Mouse (Mus musculus): ENCODE data around the gene Ccr10. TPM values are rescaled to one million over a fixed set of nuclear protein-coding genes. Genes with fewer than 3 reads are reported as not detected.
"Not testable (repeated sequence)": the region's sequence is repeated elsewhere in the genome, so short reads cannot be mapped to it uniquely, and the experiment has no call there.

Ccr10 gene
- total RNA-seq, 2 experiments from 2014 or later: not detected

DNA sequence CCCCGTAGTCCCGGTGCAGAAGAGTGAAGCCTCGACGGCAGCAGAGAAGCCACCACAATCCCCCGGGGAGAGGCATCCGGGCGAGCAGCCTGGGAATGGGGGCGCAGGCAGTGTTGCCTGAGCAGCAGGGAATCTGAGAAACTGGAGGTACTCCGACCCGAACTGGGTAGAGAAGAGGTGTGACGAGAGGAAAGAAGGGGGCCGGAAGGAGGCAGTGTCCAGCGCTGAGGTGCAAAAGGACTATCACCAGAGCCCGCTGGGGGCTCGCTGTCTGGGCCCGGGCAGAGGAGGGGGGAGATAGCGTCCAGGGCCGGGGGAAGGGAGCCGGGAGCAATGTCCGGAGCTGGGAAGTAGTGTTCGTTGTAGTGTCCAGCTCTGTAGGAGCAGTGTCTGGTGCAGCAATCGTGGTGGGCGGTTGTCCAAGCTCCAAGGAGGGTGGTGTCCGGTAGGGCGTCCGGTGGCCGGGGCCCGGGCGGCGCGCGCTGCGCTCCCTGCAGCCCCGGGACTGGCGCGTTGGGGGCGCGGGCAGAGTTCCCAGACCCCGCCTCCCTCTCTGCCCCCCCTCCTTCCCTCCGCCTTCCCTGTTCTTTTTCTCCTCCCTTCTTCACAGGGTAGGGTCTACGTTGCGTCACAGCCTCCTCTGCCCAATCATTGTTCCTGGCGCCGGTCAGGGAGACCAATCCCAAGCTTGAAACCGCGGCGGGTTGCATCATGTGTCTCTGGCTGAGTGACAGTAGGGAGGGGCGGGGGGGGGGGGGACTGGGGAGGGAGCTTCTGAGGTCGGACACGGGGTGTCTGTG is 4.2 kb downstream of the Ccr10 start, which contains the start of gene Plekhh3:
Gene Plekhh3, minus strand, starts transcription at position 541 of the 800 bp plus-strand sequence.
- peak; percentile 96 for DNase-seq

DNA sequence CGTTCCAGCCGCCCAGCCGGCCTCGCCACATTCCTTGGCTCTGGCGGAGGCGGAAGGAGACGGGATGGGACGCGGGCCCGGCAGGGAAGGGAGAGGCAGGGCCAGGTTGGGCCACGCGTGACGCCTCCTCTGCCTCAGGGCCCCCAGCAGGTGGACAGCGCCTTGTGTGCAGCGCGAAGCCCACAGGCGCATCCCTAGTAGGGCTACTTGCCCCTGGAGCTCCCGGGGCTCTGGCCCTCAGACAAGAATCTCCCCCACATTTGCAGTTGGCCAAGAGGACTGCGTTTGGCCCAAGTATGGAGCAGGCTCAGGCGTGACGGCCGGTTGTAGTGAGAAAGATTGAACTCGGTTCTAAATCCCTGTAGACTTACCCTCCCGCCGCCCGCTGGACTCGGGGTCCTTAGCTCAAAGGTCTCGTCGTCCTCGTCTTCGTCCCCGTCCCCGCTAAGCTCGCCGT is 4.9 kb downstream of the Ccr10 start, which contains the start of gene Cntnap1:
Gene Cntnap1, plus strand, starts transcription at position 170 of the 457 bp plus-strand sequence.
- peak; percentile 77 for DNase-seq

DNA sequence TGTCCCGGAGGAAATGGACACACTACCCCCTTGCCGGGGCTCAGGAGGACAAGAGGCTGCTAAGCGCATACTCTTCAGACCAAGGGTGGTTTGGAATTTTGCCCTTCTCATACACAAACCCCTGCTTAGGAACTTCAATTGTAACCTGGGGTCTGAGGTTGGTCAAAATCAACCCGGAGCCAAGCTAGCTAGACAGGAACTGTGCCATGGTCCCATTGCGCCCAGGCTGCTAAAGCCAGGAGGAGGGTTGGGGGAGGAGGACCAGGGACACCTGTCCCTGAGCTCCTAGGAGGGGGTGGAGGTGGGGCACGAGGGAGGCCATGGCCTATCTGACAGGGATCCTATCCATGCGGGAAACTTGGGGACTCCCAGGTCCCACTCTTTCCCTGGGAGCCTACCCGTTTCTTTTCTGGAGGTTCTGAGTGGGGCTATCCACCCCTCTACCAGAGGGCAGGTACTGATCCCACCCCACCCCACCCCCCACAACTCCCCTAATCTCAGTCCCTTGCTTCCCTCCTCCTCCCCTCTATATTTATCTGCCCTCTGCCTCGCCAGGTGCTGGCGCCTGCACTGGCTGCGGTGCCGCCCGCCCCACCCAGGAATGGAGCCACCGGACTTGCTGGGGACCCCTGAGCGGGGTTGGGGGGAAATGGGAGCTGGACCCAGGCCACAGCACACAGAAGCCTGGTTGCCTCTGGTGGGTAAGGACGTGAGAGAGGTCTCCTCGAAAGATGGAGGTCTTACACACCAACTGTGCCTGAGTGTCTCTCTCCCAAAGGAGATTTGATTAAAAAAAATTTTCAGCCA is 5.7 kb downstream of the Ccr10 start:
- no peak for DNase-seq

DNA sequence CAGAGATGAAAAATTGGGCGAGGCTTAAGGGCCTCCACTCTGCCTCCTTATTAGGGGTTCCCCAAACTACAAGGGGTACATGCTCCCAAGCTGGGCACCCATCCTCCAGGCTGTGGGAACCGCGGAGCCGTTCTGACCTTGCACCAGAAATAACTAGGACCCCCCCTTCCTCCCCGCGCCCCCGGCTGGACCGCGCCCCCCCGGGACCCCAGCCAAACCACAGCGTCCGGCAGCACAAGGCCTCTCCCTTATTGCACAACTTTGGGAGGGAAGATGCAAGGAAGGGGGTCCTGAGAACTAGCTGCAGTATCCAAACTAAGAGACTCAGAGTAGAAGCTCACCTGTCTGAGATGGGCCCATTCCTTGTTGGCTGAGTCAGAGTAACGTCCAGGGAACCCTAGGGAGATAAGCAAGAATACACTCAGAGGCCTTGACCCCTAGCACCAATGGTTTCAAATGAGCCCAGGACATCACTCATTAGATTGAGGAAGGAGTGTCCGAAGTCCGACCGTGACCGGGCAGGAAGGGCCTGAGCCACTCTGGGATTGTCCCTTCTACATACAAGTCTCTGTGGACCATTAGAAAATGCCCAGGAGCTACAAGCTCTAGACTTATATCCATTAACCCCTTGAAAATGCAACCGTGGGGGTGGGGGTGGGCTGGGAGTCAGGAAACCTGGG is 6.8 kb downstream of the Ccr10 start:
- no peak for DNase-seq

DNA sequence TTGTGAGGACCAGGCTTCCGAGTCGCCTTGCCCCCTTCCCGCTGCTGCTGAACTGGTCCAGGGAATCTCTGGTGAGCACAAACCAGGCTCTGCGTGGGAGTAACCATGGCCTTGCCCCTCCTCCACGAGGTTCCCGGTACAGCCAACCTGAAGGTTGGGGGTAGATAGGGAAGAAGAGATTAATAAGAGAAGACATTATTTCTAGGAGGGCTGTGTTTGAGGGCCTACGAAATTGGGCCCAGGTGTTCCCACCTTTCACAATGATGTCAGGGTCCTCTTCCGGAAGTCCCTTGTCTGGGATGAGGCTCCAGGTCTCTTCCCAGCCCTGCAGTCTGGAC is 7.3 kb downstream of the Ccr10 start:
- no peak for DNase-seq

DNA sequence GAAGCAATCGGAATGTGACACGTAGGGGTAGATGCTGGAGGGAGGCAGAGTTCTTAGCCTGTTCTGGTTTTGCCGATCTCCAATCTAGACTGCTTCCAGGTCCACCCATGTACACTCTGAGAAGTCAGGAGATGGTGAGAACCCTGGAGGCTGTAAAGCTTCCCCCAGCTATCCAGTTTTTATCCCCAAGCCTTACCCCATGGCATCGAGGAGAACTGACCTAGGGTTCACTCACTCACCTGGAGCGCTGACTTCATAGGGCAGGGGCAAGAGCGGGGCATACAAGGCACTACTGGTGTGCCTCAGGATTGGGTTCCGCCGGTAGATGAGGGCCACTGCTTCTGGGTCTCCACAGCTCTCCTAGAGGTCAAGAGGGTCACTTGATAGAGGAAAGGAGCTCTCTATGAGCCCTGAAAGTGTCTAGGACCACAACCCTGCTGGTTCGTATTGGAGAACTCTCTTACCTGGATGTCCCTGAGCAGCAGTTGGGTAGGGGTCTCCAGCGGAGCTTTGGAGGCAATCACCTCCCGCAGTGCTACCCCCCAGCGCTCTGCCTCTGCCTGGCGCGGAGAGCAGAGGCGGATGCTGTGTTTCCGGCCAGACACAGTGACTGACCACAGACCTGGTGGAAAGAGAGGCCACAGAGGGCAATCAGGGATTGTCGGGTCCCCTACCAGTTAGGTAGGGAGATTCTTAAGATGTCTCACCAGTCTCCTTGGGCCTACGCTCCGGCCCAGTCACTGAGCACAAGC is 7.9 kb downstream of the Ccr10 start:
- DNase-seq: no peak

DNA sequence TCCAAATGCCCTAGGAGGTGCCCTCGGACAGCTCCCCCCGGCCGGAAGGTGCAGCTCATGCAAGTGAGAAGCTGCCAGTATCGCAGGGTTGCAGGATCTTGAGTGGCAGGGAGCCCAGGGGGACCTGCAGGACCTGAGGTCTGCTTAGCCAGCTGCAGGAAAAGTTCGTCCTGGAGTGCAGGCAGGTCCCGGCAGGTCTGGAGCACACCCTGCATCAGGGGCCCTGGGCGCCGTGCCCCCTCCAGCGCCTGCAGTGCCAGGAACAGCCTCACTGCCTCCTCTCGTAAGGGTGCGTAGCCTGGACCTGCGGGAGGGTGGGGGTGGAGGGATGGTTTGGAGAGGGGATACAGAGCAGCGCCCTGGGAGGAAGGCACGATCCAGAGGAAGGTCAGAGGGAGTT is 8.9 kb downstream of the Ccr10 start:
- DNase-seq: no peak

DNA sequence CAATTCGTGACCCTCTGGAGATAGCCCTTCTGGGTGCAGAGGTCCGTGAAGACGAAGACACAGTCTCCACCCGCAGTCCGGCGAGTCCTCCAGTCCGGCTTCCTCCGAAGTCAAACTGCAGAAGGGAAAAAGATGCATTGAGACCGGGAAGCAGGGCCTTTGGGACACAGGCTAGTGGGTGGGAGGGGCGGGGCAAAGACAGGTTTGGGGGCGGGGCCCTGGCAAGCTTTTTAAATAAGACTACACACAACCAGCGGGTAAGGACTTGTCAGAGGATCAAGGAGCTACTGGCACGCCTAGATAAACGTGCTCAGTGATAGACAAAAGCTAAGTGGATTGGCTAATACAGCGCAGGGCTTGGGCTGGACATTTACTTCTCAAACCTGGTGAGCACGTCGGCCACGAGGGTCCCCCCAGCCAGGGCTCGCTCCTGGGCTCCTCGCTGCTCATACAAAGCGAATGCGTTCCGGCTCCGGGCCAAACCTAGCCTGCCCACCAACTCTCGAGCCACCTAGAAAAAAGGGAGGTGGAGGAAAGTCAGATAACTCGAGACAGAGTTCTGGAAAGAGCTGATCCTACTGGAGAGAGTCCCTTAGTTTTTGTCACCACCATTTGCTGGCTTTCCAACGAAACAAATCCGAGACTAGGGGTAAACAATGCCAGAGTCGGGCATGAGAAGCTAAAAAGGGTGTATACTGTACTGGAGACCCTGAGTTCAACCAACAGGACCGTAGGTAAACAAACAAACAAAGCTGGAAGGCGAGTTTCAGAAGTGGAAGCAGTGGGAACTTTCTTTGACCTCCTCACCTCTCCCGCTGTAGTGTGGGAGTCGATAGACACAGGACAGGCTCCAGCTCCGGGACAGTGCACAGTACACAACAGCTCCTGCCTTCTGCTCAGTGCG is 10.3 kb downstream of the Ccr10 start:
- no peak for DNase-seq

DNA sequence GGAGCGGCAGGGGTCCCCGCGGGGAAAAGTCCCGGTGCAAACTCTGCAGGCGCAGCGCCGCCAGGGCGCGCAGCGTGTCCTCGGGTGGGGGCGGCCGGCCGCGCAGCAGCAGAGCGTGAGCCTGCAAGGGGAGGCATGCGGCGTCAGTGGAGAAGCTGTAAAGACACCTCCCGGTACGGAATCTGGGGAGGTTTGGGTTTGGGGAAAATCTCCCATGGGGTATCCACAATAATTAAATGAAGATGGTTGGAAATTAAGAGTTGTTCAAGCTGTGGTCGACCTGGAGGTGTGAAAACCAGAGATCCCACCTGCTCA is 10.9 kb downstream of the Ccr10 start:
- no peak for DNase-seq

DNA sequence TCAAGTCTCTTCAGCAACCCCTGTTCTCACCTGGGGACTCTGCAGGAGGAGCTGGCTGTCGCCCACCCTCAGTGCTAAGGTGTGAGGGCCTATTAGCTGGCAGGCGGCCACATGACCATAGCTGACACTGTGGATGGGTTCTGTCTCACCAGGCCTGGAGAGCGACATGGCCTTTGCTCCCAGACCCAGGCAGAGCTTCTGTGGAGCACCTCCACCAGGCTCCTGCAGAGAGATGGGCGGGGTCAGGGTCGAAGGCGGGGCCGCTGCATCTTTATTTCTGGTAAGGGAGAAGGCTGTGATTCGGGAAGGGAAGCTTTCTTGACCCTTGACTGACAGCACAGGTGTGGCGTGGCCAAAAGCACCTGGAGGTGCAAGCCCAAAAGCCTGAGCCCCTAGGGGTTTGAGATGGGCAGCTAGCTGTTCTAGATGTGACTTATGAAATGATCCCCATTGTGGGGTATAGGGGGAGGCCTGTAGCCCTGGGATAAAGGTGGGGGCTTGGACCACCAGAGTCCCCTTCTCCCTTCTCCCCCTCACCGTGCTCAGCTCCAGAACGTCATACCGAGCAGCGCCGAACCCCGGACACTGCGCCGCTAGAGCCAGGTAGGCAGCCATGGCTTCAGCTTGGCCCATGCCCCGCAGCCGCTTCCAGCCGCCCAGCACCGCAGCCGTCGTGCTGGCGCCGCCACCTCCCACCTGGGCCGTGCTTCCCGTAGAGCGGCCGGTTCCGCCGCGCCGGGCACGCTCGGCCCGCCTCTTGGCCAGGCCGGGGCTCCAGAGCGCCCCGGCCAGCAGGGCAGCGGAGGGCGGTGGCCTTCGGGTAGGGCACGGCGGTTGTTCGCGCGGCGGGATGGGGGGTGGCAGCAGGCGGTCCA is 11.5 kb downstream of the Ccr10 start:
- no peak for DNase-seq

DNA sequence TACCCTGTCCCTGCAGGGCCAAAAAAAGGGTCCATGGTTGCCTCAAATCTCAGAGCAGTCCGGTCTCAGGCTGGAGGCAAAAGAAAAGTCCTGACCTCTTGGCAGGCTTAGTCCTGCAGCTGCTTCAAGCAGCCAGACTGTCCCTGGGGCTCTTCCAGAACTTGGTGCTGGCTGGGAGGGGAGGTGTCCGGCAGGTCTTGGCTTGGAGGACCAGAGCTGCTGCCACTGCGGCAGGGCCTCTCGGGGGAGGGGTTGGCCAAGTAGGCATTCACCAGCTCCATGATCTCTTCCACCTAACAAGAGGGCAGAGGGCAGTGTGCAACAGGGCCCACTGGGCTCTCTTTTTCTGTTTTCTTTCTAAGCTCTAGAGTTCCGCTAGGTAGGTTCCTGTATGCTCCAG is 12.5 kb downstream of the Ccr10 start:
- peak; percentile 65 for DNase-seq

DNA sequence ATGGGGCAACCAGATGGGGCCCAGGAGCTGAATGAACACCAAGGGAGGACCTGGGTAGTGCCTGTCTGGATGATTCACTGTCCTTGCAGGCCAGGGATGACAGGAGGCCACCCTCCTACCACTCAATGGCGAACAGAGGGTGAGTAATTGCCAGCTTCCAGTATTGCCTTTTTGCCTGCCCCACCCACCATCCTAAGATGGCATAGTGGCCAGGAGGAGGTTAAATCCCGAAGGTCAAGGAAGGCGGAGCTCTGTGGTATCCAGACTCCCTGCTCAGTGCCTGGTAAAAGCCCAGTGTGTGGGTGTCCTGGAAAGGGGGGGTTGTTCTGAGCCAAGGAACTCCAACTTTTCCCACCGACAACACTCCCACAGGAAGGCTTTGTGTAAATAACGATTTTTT is 12.9 kb downstream of the Ccr10 start:
- no peak for DNase-seq

DNA sequence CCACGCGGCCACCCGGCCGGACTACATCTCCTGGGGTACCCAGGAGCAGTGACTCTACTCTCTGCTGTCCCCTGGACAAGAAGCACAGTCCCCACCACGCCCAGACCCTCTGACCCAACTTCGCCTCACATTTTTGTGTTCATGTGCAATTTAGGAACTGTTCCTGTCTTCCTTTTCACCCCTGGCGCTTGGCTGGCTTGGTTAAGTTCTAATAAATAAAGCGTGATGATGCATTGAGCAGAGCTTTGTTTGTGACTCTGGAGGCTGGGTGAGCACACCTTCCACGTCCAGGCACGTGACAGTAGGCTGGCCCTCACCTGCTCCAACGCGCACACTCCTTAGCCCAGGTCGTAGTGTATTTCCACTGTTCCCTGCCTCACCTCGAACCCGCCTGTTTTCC is 13.7 kb downstream of the Ccr10 start:
- DNase-seq: no peak

DNA sequence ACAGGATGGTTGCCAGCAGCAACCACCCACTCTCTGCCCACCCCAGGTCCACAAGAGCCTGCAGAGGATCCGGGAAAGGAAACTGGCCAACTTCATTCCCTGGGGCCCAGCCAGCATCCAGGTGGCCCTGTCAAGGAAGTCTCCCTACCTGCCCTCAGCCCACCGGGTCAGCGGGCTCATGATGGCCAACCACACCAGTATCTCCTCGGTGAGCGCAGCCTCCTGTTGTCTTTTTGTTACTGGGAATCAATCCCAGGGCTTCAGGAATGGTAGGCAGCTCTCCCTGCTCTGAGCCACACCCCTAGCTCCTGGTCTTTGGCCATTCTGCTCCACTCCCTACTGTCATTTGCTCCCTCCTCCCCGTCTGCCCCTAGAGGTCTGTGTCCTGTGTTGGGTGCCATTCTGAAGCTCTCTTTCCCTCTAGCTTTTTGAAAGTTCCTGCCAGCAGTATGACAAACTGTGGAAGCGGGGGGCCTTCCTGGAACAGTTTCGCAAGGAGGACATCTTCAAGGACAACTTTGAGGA is 14.2 kb downstream of the Ccr10 start:
- DNase-seq: not testable (repeated sequence)

DNA sequence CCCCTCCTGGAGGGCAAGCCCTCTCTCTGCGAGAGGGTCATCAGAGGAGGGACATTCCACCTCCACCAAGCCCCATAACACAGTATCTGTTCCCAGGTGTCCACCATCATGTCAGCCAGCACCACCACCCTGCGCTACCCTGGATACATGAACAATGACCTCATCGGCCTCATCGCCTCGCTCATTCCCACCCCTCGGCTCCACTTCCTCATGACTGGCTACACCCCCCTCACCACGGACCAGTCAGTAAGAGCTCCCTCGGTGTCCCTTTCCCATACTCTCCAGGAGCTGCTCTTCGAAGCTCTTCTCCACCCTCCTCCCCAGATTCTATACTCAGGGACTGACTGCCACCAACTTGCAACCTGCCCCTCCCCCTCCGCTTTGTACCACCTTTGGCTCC is 15.1 kb downstream of the Ccr10 start:
- not testable (repeated sequence) for DNase-seq

DNA sequence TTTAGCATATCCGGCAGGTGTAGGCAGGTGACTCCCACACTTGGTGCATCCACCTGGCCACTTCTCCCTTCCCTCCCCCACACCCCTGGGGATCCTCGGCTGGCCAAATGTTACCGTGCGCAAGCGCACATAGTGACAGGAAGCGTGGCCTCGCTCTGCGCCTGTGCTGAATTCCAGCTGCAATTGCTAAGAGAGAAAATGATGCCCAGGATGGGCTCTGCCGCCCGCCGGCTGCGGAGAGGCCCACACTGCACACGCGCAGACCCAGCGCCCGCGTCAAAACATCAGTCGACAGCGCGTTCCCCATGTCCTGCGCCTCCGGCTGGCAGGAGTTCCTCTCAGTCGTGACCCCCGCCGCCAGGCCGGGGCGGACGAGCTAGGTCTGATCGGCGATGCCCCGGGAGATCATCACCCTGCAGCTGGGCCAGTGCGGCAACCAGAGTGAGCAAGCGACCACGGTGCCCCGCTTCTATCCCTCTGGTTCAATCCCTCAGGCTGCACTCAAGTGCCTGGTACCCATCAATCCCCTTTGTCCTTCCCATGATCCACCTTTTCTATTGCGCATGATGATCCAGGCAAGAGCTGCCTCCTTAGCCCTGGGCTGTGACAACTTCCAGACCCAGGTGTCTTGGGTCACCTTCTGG is 19.4 kb downstream of the Ccr10 start, which contains the start of gene Tubg2:
Gene Tubg2, plus strand, starts transcription at position 180 of the 644 bp plus-strand sequence.
- DNase-seq: peak; percentile 61

DNA sequence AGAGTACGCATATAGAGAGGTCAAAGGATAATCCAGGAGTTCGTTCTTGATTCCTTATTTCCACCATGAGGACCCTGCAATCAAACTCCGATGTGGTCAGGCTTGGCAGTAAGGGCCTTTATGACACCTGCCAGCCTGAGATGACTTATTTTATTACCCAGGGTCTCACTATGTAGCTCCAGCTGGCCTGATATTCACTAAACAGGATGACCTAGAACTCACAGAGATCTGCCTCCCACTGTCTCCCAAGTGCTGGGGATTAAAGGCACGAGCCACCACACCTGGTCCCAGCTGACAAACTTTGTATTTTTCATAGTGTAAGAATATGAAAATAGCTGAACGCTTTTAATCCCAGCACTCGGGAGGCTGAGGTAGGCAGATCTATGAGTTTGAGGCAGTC is 20.1 kb downstream of the Ccr10 start:
- DNase-seq: no peak

DNA sequence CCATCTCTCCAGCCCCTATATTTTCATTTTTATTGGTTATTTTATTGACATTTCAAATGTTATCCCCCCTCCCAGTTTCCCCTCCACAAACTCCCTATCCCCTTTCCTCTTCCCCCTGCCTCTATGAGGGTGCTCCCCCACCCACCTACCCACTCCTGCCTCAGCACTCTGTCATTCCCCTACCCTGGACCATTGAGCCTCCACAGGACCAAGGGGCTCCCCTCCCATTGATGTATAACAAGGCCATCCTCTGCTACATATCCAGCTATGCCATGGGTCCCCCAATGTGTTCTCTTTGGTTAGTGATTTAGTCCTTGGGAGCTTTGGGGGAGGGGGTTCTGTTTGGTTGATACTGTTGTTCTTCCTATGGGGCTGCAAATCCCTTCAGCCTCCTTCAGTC is 20.6 kb downstream of the Ccr10 start:
- no peak for DNase-seq

DNA sequence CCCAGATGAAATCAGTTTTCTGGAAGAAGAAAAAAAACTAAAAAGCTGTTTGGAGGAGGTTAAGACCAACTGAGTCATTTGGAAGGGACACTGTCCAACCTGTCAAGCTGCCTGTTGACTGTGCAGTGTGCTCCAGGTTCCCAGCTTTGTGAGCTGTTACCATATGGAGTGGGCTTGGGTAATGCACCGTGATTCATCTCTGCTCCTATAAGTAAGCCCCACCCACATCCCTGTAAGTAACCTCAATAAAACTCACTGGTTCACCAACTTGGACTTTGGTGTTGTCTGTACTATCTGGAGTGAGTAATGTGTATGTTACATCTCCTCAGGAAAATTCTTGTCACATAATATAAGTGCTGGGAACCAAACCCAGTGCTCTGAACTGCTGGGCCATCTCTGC is 22.4 kb downstream of the Ccr10 start:
- DNase-seq: no peak

DNA sequence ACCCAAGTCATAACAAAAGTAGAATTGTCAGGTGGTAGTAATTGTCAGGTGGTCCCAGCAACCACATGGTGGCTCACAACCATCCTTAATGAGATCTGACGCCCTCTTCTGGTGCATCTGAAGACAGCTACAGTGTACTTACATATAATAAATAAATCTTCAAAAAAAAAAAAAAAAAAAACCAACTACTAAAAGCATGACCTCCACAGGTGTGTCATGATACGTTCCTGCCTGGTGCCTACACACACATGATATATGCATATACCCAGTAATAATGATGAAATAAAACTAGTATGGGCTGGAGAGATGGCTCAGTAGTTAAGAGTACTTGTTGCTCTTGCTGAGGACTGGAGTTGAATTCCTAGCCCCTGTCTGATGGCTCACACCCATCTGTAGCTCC is 24.2 kb downstream of the Ccr10 start:
- DNase-seq: no peak
